Mouse (Mus musculus) midbrain, embryonic 13.5 days (tissue): Measurements from ENCODE around the gene Shisa8. TPM values are rescaled to one million over a fixed set of nuclear protein-coding genes. Genes with fewer than 3 reads are reported as not detected.

Experiments used
- ATAC-seq: fragments of 200-750 bp; cut with Nextera tagmentation; 2 replicates; pipeline ENCODE4 v1.8.0; 2017; ENCODE audit warnings: mild to moderate bottlenecking, moderate TSS enrichment, moderate library complexity
- H3K27ac ChIP-seq: fragments of 300-500 bp; sonication (generic); 2 replicates; pipeline ENCODE4 v1.5.1; 2015; ENCODE audit warnings: inconsistent platforms, mild to moderate bottlenecking, moderate library complexity
- H3K27me3 ChIP-seq: fragments of 300-500 bp; sonication (generic); 2 replicates; pipeline ENCODE4 v1.6.1; 2015; ENCODE audit warnings: mild to moderate bottlenecking, inconsistent platforms
- H3K36me3 ChIP-seq: fragments of 300-500 bp; sonication (generic); 2 replicates; pipeline ENCODE4 v1.6.1; 2015; ENCODE audit warnings: mild to moderate bottlenecking, inconsistent platforms
- H3K4me1 ChIP-seq: fragments of 300-500 bp; sonication (generic); replicated peaks from 2 replicates; pipeline ENCODE4 v1.6.1; 2015; ENCODE audit warnings: inconsistent platforms
- H3K4me2 ChIP-seq: fragments of 300-500 bp; sonication (generic); replicated peaks from 2 replicates; pipeline ENCODE4 v1.6.1; 2015; ENCODE audit warnings: moderate library complexity, mild to moderate bottlenecking, inconsistent platforms
- H3K4me3 ChIP-seq: fragments of 300-500 bp; sonication (generic); replicated peaks from 2 replicates; pipeline ENCODE4 v1.5.1; 2015; ENCODE audit warnings: mild to moderate bottlenecking, inconsistent platforms
- H3K9ac ChIP-seq: fragments of 300-500 bp; sonication (generic); replicated peaks from 2 replicates; pipeline ENCODE4 v1.6.1; 2015; ENCODE audit warnings: mild to moderate bottlenecking, inconsistent platforms
- H3K9me3 ChIP-seq: fragments of 300-500 bp; sonication (generic); 2 replicates; pipeline ENCODE4 v1.6.1; 2016; ENCODE audit warnings: mild to moderate bottlenecking, inconsistent platforms
- WGBS: fragments of 180-500 bp; shearing (Covaris S2); methylation state at CpG from one replicate; pipeline ENCODE4 v1.1.7; 2015; 5-methylcytosine and 5-hydroxymethylcytosine counted together
- polyA plus RNA-seq: library from polyadenylated mRNA; unstranded; fragments of >200 nt; fragmentation: Nextera tagmentation; extraction: Ambion mirVana; gene quantifications from 2 replicates; pipeline ENCODE4 v1.2.1, GENCODE M21; 2015

Gene Shisa8
- polyA plus RNA-seq, 1 experiment from 2014 or later = 0.70 TPM

DNA sequence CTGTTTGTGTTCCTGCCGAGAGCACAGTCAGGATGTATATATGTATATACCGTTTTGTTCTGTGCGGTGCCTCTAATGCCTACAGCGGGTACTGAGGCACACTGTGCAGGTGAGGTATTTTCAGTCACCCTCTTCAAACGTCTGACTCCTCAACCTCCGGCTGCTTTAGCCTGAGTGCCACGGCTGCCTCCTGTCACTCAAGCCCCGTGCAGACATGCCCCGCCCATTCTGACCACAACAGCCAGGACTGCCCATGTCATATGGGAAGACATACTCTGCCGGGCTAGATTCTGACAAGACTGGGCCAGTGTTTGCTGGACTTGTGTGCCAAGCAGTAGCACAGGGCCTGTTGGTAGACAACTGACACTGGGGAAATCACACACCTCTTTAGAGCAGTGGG is 23.0 kb upstream of the Shisa8 start:
- Histone ChIP-seq H3K4me1 (no peaks in the 10 kb centered on the region), H3K9ac (no peak overlapping the region), H3K36me3 (peaks cover 3% of the 10 kb centered on the region), H3K27me3 (no peaks in the 10 kb centered on the region), H3K27ac (no peak overlapping the region), H3K4me2 (no peak overlapping the region), H3K4me3 (no peak overlapping the region), H3K9me3 (no peaks in the 10 kb centered on the region)
- 71% methylated on average over 10 of the region's 10 CpGs for WGBS
- no peak for ATAC-seq

DNA sequence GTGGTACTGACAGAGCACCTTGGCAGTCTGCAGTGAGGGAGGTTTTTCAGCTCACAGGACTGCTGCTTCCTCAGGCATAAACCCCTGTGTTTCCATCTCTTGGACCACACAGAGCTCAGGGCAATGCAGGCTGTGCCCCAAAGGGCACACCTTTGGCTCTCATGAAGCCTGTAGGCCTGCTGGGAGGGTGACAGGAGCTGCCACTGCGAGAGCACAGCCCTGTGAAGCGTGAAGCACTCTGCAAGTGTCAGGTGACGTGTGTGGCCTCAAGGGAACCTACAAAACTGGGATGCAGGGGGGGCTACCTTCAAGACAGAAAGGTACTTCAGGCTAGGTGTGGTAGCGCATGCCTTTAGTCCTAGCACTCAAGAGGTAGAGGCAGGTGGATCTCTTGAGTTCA is 20.0 kb upstream of the Shisa8 start:
- H3K36me3 ChIP-seq = no peaks in the 10 kb centered on the region; the same call in 1 of the 2 replicates
- no peak overlapping the region for H3K27ac ChIP-seq
- no peaks in the 10 kb centered on the region for H3K4me1 ChIP-seq
- H3K4me3 ChIP-seq = no peak overlapping the region
- H3K9ac ChIP-seq = no peak overlapping the region
- no peak overlapping the region for H3K4me2 ChIP-seq
- no peak for ATAC-seq
- H3K27me3 ChIP-seq = no peaks in the 10 kb centered on the region
- WGBS = 77% methylated on average over 4 of the region's 4 CpGs
- H3K9me3 ChIP-seq = no peaks in the 10 kb centered on the region

GRCm38 (mm10) chr15:82231591-82232378 is 19.2 kb upstream of the Shisa8 start:
- Histone ChIP-seq H3K9ac (0 out of 2 replicates have a peak overlapping the region, but pooled peaks have one; percentile 33), H3K4me3 (no peak overlapping the region), H3K27ac (no peak overlapping the region), H3K36me3 (no peaks in the 10 kb centered on the region; the same call in 1 of the 2 replicates), H3K9me3 (no peaks in the 10 kb centered on the region), H3K4me2 (no peak overlapping the region), H3K4me1 (no peaks in the 10 kb centered on the region), H3K27me3 (no peaks in the 10 kb centered on the region)
- 69% methylated on average over 11 of the region's 11 CpGs for WGBS
- no peak for ATAC-seq

- 0 out of 2 replicates have a peak, but pooled peaks have one; percentile 24 for ATAC-seq
- WGBS = 77% methylated on average over 4 of the region's 4 CpGs
These were observed 18.5 kb upstream of the Shisa8 start for GRCm38 (mm10) chr15:82231100-82231499.

DNA sequence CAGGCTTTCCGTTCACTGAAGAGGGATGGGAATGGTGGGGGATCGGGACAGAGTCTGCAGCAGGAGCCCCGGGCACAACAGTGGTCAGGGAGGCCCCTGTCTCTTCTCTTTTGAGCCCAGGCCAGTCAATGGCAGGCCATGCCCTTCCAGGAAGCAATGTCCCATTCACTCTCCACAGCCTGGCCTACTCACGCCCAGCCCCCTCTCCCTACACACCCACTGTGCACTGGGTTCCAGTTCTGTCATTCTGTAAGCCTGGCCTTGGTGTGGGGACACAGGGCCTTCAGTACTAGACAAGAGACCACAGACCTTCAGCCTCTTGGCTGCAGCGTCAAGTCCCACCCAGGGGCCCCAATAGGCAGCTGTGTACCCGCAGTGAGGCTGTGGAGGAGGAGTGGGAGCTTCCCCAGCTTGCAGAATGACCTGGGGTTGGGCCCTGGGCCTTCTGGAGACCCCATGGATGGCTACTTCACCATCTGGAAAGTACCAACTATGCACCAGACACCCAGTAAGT is 17.5 kb upstream of the Shisa8 start:
- Histone ChIP-seq H3K27me3 (peaks cover 5% of the 10 kb centered on the region), H3K4me3 (no peak overlapping the region), H3K4me2 (no peak overlapping the region), H3K9me3 (no peaks in the 10 kb centered on the region), H3K27ac (no peak overlapping the region), H3K4me1 (no peaks in the 10 kb centered on the region), H3K36me3 (no peaks in the 10 kb centered on the region; the same call in 1 of the 2 replicates), H3K9ac (no peak overlapping the region)
- 66% methylated on average over 6 of the region's 6 CpGs for WGBS
- no peak for ATAC-seq

More at GRCm38 (mm10) chr15:82231100-82231499, 18.5 kb upstream of the Shisa8 start:
- Histone ChIP-seq H3K36me3 (no peaks in the 10 kb centered on the region; the same call in 1 of the 2 replicates), H3K9me3 (no peaks in the 10 kb centered on the region), H3K4me1 (no peaks in the 10 kb centered on the region), H3K27ac (no peak overlapping the region), H3K9ac (no peak overlapping the region), H3K4me2 (no peak overlapping the region), H3K27me3 (no peaks in the 10 kb centered on the region), H3K4me3 (no peak overlapping the region)

- no peak for ATAC-seq
These were observed 17.0 kb upstream of the Shisa8 start for GRCm38 (mm10) chr15:82229542-82230045.

DNA sequence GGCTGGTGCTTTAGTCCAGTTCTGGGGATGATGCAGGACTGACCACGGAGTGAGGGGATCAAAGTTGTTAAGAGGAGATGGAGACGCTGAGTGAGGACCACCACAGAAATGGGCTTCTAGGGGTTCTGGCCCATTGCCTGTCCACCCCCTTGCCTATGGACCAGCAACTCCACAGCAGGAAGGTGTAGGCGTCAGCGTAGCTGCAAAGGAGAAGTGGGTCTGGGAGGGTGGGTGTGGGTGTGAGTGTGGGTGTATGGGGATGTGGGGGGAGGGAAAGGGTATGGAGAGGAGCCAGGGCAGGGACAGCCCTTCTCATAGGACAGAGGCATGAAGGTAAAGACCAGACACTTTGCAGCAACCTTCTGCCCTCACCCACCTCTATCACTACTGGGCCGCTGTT is 13.2 kb upstream of the Shisa8 start:
- Histone ChIP-seq H3K9me3 (no peaks in the 10 kb centered on the region), H3K4me3 (no peak overlapping the region), H3K36me3 (no peaks in the 10 kb centered on the region), H3K4me2 (no peak overlapping the region), H3K9ac (no peak overlapping the region), H3K27me3 (peaks cover 26% of the 10 kb centered on the region), H3K27ac (no peak overlapping the region), H3K4me1 (peaks cover 16% of the 10 kb centered on the region)
- WGBS = 92% methylated on average over 5 of the region's 5 CpGs
- ATAC-seq = no peak

More at GRCm38 (mm10) chr15:82229542-82230045, 17.0 kb upstream of the Shisa8 start:
- H3K27me3 ChIP-seq = peaks cover 11% of the 10 kb centered on the region
- H3K36me3 ChIP-seq = no peaks in the 10 kb centered on the region; the same call in 1 of the 2 replicates
- H3K4me2 ChIP-seq = no peak overlapping the region
- H3K9me3 ChIP-seq = no peaks in the 10 kb centered on the region
- 37% methylated on average over 11 of the region's 11 CpGs for WGBS
- H3K4me3 ChIP-seq = no peak overlapping the region
- H3K4me1 ChIP-seq = peaks cover 2% of the 10 kb centered on the region
- H3K27ac ChIP-seq = no peak overlapping the region
- H3K9ac ChIP-seq = 0 out of 2 replicates have a peak overlapping the region, but pooled peaks have one; percentile 17

GRCm38 (mm10) chr15:82224602-82225215 is 12.1 kb upstream of the Shisa8 start:
- peaks cover 18% of the 10 kb centered on the region for H3K4me1 ChIP-seq
- H3K4me3 ChIP-seq = peak overlapping the region; percentile 34; the same call in 1 of the 2 replicates
- H3K9me3 ChIP-seq = no peaks in the 10 kb centered on the region
- peak; percentile 38 for ATAC-seq
- peaks cover 26% of the 10 kb centered on the region for H3K27me3 ChIP-seq
- 41% methylated on average over 7 of the region's 7 CpGs for WGBS
- H3K4me2 ChIP-seq = peak overlapping the region; percentile 63
- no peaks in the 10 kb centered on the region for H3K36me3 ChIP-seq
- no peak overlapping the region for H3K27ac ChIP-seq
- H3K9ac ChIP-seq = no peak overlapping the region; the same call in 1 of the 2 replicates

DNA sequence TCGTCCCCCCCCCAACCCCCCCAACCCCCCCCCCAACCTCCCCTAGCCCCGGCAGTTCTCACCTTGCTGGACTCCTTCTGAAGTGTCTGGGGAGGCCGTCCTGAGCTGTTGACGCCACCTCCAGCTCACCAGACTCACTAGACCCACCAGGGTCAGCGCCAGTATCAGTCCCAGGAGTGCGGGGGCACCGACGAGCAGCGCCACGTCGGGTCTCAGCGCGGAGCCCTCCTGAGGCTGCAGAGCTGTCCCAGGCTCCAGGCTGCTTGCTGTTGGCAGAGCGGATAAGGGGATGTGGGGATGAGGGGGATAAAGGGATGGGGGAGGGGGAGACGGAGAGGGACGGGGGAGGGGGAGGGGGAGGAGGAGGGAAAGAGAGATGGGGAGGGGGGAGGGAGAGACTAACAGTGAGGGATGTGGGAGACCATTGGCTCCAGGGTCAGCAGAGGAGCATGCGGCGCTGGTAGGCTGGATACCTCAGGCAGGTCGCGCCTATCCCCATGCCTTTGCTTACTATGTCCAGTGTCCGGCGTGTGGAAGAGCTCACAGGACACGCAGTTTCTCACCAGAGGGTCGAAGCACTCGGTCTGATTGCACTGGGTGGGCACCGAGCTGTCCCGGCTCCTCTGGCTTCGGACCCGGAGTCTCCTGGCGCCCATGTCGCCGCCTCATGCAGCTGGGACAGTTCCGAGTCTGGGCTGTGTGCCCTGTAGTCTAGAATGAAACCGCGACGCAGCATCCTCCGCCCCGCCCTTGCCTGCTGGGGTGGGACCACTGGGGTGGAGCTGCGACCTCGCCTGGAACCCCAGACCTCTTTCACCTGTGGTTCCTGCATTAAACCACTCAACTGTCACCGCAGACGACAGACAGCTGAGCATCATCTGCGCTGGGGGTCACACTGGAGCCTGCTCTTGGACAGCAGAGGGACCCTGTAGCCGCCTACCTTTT is 11.3 kb upstream of the Shisa8 start, which contains the start of gene Tnfrsf13c:
Gene Tnfrsf13c (minus strand): TSS at position 713 of the 945 bp plus-strand sequence.
- H3K9ac ChIP-seq = peak within 1 kb of the TSS; percentile 54
- no peaks in the 10 kb centered on the region for H3K9me3 ChIP-seq
- H3K36me3 ChIP-seq = no peaks in the 10 kb centered on the region
- 1% methylated on average over 41 of the region's 44 CpGs for WGBS
- peak within 1 kb of the TSS; percentile 34 for H3K4me3 ChIP-seq
- H3K4me2 ChIP-seq = peak within 1 kb of the TSS; percentile 63
- peaks cover 26% of the 10 kb centered on the region for H3K27me3 ChIP-seq
- peak; percentile 68 for ATAC-seq
- H3K27ac ChIP-seq = no peak within 1 kb of the TSS
- peaks cover 22% of the 10 kb centered on the region for H3K4me1 ChIP-seq

GRCm38 (mm10) chr15:82223251-82223650 is 10.6 kb upstream of the Shisa8 start:
- Histone ChIP-seq H3K27me3 (peaks cover 26% of the 10 kb centered on the region), H3K4me1 (peaks cover 22% of the 10 kb centered on the region), H3K36me3 (no peaks in the 10 kb centered on the region), H3K27ac (no peak overlapping the region), H3K9ac (no peak overlapping the region), H3K4me2 (no peak overlapping the region), H3K4me3 (no peak overlapping the region), H3K9me3 (no peaks in the 10 kb centered on the region)
- 52% methylated on average over 6 of the region's 7 CpGs for WGBS
- ATAC-seq = peak; percentile 12; the same call in 1 of the 2 replicates
